Mouse (Mus musculus) thymus, postnatal 0 days (tissue): ENCODE data around the gene Olfr923. TPM values are rescaled to one million over a fixed set of nuclear protein-coding genes. Genes with fewer than 3 reads are reported as not detected.
"Not testable (repeated sequence)": the region's sequence is repeated elsewhere in the genome, so short reads cannot be mapped to it uniquely, and the experiment has no call there.

Experiments used
- DNase-seq: peaks from one replicate; pipeline ENCODE4 v3.0.0-alpha.2; 2015; ENCODE audit warnings: low spot score
- polyA plus RNA-seq: library from polyadenylated mRNA; unstranded; fragments of >200 nt; fragmentation: Nextera tagmentation; extraction: Ambion mirVana; gene quantifications from 2 replicates; pipeline ENCODE4 v1.2.1, GENCODE M21; 2015

Olfr923 gene
- polyA plus RNA-seq: not detected in 2 replicates

DNA sequence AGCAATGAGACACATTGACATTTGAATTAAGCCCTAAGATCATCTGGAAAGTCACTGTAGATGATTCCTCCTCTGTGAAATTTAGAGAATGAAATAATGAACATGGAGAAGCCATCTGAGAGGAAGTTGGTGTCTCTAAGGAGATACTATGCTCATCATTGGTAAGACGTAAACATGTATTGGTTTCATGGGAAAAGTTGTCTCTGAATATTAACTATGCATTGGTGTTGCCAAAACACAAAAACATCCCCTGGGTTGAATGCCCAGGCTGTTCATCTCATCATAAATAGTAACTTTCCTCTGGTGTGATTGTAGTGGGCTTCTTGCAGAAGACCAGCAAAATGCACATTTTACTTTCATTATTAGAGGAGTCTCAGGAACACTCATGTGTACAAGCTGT, at the start of gene Olfr923:
Olfr923 (plus strand) TSS at position 301 of the 400 bp plus-strand sequence.
- DNase-seq: no peak

- DNase-seq: no peak
Observed at GRCm38 (mm10) chr9:38792689-38793088, 33.7 kb upstream of the Olfr923 start.

GRCm38 (mm10) chr9:38805696-38806095, 20.6 kb upstream of the Olfr923 start:
- no peak for DNase-seq

GRCm38 (mm10) chr9:38814314-38814713, 12.0 kb upstream of the Olfr923 start, which contains the start of gene Olfr922:
Gene Olfr922 (plus strand): TSS chr9:38814614.
- DNase-seq: no peak

DNA sequence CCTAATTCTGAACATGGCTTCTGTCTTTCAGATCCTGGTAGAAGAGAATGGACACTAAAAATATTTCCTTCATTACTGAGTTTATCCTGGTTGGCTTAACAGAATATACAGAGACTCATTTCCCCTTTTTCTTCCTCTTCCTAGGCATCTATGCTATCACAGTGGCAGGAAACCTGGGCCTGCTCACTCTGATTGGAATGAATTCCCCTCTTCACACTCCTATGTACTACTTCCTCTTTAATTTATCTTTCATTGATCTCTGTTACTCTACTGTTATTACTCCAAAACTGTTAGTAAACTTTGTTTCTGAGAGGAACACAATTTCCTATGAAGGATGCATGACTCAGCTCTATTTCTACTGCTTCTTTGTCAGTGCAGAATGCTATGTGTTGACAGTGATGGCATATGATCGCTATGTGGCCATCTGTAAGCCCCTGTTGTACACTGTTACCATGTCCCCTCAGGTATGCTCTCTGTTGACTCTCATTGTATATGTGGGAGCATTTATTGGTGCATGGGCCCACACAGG, 10.8 kb upstream of the Olfr923 start:
- DNase-seq: no peak

- no peak for DNase-seq
Observed at GRCm38 (mm10) chr9:38833027-38833426, 6.7 kb downstream of the Olfr923 start.

GRCm38 (mm10) chr9:38844149-38844548, 17.8 kb downstream of the Olfr923 start, which contains the start of gene Olfr924:
Gene Olfr924 (plus strand): TSS chr9:38844449.
- no peak for DNase-seq

GRCm38 (mm10) chr9:38854760-38855159, 28.4 kb downstream of the Olfr923 start, which contains the start of gene Olfr26:
Gene Olfr26 (plus strand): TSS chr9:38855060.
- no peak for DNase-seq

DNA sequence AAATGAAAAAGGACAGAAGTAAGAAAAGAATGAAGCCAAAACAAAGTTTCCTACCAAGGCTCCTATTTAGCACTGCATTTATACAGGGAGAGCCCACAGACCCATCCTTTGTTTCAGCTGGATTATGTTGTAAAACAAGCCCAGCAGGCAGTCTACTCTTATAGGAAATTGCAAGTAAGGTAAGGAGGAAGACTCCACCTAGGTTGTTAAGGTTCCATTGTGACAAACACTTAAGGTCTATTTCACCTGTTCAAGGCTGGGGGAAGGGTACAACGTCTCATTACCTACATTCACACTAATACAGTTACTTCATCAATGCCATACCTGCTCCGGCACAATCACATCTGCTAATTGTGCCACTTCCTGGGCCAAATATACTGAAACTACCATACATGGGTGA, 48.5 kb downstream of the Olfr923 start:
- not testable (repeated sequence) for DNase-seq

GRCm38 (mm10) chr9:38876826-38877225, 50.5 kb downstream of the Olfr923 start, which contains the start of gene Olfr926:
Gene Olfr926 (plus strand): TSS chr9:38877126.
- no peak for DNase-seq

Other genes with a start within 250 kb of the Olfr923 start
- not detected in 2 replicates for gene Olfr912, start 246.4 kb upstream of the Olfr923 start, polyA plus RNA-seq
- gene Olfr913, start 233.8 kb upstream of the Olfr923 start, polyA plus RNA-seq: not detected in 2 replicates
- not detected in 2 replicates for gene Olfr914, start 221.4 kb upstream of the Olfr923 start, polyA plus RNA-seq
- gene Olfr916, start 166.7 kb upstream of the Olfr923 start, polyA plus RNA-seq: not detected in 2 replicates
- gene Olfr917, start 160.7 kb upstream of the Olfr923 start, polyA plus RNA-seq: not detected in 2 replicates
- gene Olfr918, start 151.9 kb upstream of the Olfr923 start, polyA plus RNA-seq: not detected in 2 replicates
- not detected in 2 replicates for gene Olfr919, start 122.9 kb upstream of the Olfr923 start, polyA plus RNA-seq
- gene Vwa5a, start 108.3 kb upstream of the Olfr923 start, polyA plus RNA-seq: 33.5 and 37.6 TPM in 2 replicates
- 0.28 and 0.47 TPM in 2 replicates for gene Olfr920, start 74.2 kb upstream of the Olfr923 start, polyA plus RNA-seq
- 0.04 TPM in 1 of 2 replicates, not detected in the other for gene Olfr921, start 53.5 kb upstream of the Olfr923 start, polyA plus RNA-seq
- gene Olfr922, start 11.9 kb upstream of the Olfr923 start, polyA plus RNA-seq: not detected in 2 replicates
- not detected in 2 replicates for gene Olfr924, start 17.9 kb downstream of the Olfr923 start, polyA plus RNA-seq
- not detected in 2 replicates for gene Olfr26, start 28.5 kb downstream of the Olfr923 start, polyA plus RNA-seq
- gene Olfr926, start 50.6 kb downstream of the Olfr923 start, polyA plus RNA-seq: not detected in 2 replicates
- gene Olfr930, start 103.3 kb downstream of the Olfr923 start, polyA plus RNA-seq: not detected in 2 replicates
- not detected in 2 replicates for gene Olfr933, start 145.8 kb downstream of the Olfr923 start, polyA plus RNA-seq
- gene Olfr934, start 161.8 kb downstream of the Olfr923 start, polyA plus RNA-seq: not detected in 2 replicates
- gene Olfr935, start 173.1 kb downstream of the Olfr923 start, polyA plus RNA-seq: not detected in 2 replicates
- gene Olfr146, start 196.8 kb downstream of the Olfr923 start, polyA plus RNA-seq: not detected in 2 replicates
- gene Olfr937, start 238.4 kb downstream of the Olfr923 start, polyA plus RNA-seq: not detected in 2 replicates